Mouse (Mus musculus) mouse embryonic stem cell (cell line): Measurements from ENCODE around the gene Iqgap3.

Source experiments
- in situ Hi-C, 2 experiments: fragments of 300-500 bp; cut with MboI; formaldehyde crosslinking; loops; 1 replicate in 1 of 2; 3 replicates in 1 of 2; pipeline ENCODE4 v1.14.3; 2019 to 2020; ENCODE audit warnings: low sequenced_read_pairs in 2 of 2, low pct_unique_long_range_greater_than_20kb in 1 of 2, mixed read lengths in 1 of 2; ENCODE audit not compliant: unreplicated experiment in 1 of 2

Iqgap3 gene

GRCm38 (mm10) chr3:88162811-88163210, 81.0 kb downstream of the Iqgap3 start:
- in situ Hi-C loops, result no loop called here

GRCm38 (mm10) chr3:88163847-88164246, 82.1 kb downstream of the Iqgap3 start:
- in situ Hi-C loops, result no loop called here

- in situ Hi-C loops, result no loop called here
Observed at GRCm38 (mm10) chr3:88164263-88164662, 82.5 kb downstream of the Iqgap3 start.

GRCm38 (mm10) chr3:88166056-88166455, 84.3 kb downstream of the Iqgap3 start:
- in situ Hi-C loops, result no loop called here

- in situ Hi-C loops, result loop anchor here in 1 of 2 experiments (10.0 kb wide), 1 partner anchor 86 kb away; the partner anchor contains the start of gene Iqgap3
Observed at GRCm38 (mm10) chr3:88170361-88170760, 88.6 kb downstream of the Iqgap3 start.
